Mouse (Mus musculus) neural tube, embryonic 14.5 days (tissue): Measurements from ENCODE around the gene Xcr1. TPM values are rescaled to one million over a fixed set of nuclear protein-coding genes. Genes with fewer than 3 reads are reported as not detected.

Source experiments
- ATAC-seq: fragments of 200-750 bp; cut with Nextera tagmentation; 2 replicates; pipeline ENCODE4 v1.8.0; 2017; ENCODE audit warnings: low read depth, mild to moderate bottlenecking, moderate TSS enrichment, moderate library complexity
- H3K27ac ChIP-seq: fragments of 300-500 bp; sonication (generic); 2 replicates; pipeline ENCODE4 v1.5.1; 2014; ENCODE audit warnings: low read depth, mild to moderate bottlenecking, control low read depth, low read length, moderate library complexity, mixed read lengths
- H3K27me3 ChIP-seq: fragments of 300-500 bp; sonication (generic); 2 replicates; pipeline ENCODE4 v1.6.1; 2014; ENCODE audit warnings: low read length; ENCODE audit not compliant: control insufficient read depth, insufficient read depth
- H3K36me3 ChIP-seq: fragments of 300-500 bp; sonication (generic); 2 replicates; pipeline ENCODE4 v1.6.1; 2014; ENCODE audit warnings: low read length, mixed read lengths; ENCODE audit not compliant: control insufficient read depth, insufficient read depth
- H3K4me1 ChIP-seq: fragments of 300-500 bp; sonication (generic); 2 replicates; pipeline ENCODE4 v1.6.1; 2014; ENCODE audit warnings: low read length; ENCODE audit not compliant: control insufficient read depth, insufficient read depth
- H3K4me2 ChIP-seq: fragments of 300-500 bp; sonication (generic); 2 replicates; pipeline ENCODE4 v1.6.1; 2014; ENCODE audit warnings: mild to moderate bottlenecking, low read depth, low read length, control low read depth
- H3K4me3 ChIP-seq: fragments of 300-500 bp; sonication (generic); 2 replicates; pipeline ENCODE4 v1.5.1; 2014; ENCODE audit warnings: low read depth, low read length, control low read depth, mixed read lengths
- H3K9ac ChIP-seq: fragments of 300-500 bp; sonication (generic); replicated peaks from 2 replicates; pipeline ENCODE4 v1.6.1; 2014; ENCODE audit warnings: low read depth, mild to moderate bottlenecking, control low read depth, low read length, mixed read lengths
- H3K9me3 ChIP-seq: fragments of 300-500 bp; sonication (generic); 2 replicates; pipeline ENCODE4 v1.6.1; 2016; ENCODE audit warnings: low read length; ENCODE audit not compliant: control insufficient read depth
- WGBS: fragments of 180-500 bp; shearing (Covaris S2); extraction: QIAGEN DNeasy Blood & Tissue Kit; methylation state at CpG from one replicate; pipeline ENCODE4 v1.1.7; 2014; 5-methylcytosine and 5-hydroxymethylcytosine counted together
- polyA plus RNA-seq: library from polyadenylated mRNA; unstranded; fragments of >200 nt; fragmentation: Nextera tagmentation; extraction: Ambion mirVana; gene quantifications from 2 replicates; pipeline ENCODE4 v1.2.1, GENCODE M21; 2014

Xcr1 gene
- polyA plus RNA-seq, 1 experiment from 2014 or later: 0.04 TPM

DNA sequence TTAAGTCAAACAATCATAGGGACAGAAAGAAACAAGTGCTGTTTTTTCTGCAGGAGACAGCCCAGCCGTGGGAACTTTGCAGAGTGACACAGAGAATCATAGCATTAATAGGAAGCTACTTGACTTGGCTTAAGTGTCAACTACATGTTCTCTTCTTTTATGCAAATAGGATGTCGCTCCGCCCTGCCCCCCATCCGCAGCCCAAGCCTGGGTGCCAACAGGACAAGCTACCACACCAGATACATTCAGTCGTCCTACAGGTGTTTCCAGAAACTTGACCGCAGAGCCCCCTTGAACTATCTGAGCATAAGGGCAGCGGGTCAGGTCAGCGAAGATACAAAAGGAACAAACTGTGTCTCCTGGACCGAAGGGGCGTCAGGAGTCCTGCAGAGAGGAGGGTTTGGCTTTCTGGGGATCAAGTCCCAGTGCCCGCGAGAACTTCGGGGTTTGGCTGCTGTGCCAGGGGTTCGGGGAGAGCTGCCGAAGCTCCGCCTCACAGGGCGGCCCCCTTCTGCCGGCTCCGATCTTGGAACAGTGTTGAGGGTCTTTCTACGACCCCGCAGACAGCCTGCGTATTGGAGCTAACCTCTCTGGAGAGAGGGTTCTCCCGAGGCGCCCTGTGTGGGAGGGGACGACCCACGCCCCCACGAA is 10.6 kb downstream of the Xcr1 start:
- no peaks in the 10 kb centered on the region for H3K36me3 ChIP-seq
- ATAC-seq: peak; percentile 5; the same call in 1 of the 2 replicates
- H3K27me3 ChIP-seq: no peaks in the 10 kb centered on the region
- H3K4me3 ChIP-seq: peak overlapping the region; percentile 51
- no peaks in the 10 kb centered on the region for H3K9me3 ChIP-seq
- H3K27ac ChIP-seq: peak overlapping the region; percentile 70
- H3K9ac ChIP-seq: peak overlapping the region; percentile 49
- 0 out of 2 replicates have a peak, but pooled peaks cover 5% of the 10 kb centered on the region for H3K4me1 ChIP-seq
- WGBS: under 1% methylated on average over 27 of the region's 27 CpGs
- peak overlapping the region; percentile 67 for H3K4me2 ChIP-seq

DNA sequence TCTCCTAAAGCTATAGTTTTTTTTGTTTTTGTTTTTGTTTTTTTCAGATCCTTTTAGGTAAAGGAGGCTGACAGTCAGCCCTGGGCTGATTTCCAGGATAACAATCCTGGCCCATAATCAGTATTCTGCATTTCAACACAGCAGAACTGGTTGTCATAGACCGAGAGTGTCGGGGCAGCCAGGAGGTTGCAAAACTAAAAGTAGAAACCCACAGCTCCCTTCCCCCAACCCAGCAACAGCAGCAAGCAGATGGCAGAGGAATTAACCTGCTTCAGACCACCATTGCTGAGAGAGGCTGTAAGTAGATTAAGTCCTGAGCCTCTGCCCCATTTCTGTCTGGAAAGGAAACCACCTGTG is 11.1 kb downstream of the Xcr1 start:
- no peaks in the 10 kb centered on the region for H3K9me3 ChIP-seq
- H3K4me3 ChIP-seq: peak overlapping the region; percentile 51
- 0 out of 2 replicates have a peak, but pooled peaks cover 5% of the 10 kb centered on the region for H3K4me1 ChIP-seq
- H3K9ac ChIP-seq: 0 out of 2 replicates have a peak overlapping the region, but pooled peaks have one; percentile 11
- H3K27me3 ChIP-seq: no peaks in the 10 kb centered on the region
- no peak overlapping the region for H3K27ac ChIP-seq
- 29% methylated on average over 2 of the region's 2 CpGs for WGBS
- ATAC-seq: no peak
- H3K4me2 ChIP-seq: peak overlapping the region; percentile 67
- H3K36me3 ChIP-seq: no peaks in the 10 kb centered on the region

DNA sequence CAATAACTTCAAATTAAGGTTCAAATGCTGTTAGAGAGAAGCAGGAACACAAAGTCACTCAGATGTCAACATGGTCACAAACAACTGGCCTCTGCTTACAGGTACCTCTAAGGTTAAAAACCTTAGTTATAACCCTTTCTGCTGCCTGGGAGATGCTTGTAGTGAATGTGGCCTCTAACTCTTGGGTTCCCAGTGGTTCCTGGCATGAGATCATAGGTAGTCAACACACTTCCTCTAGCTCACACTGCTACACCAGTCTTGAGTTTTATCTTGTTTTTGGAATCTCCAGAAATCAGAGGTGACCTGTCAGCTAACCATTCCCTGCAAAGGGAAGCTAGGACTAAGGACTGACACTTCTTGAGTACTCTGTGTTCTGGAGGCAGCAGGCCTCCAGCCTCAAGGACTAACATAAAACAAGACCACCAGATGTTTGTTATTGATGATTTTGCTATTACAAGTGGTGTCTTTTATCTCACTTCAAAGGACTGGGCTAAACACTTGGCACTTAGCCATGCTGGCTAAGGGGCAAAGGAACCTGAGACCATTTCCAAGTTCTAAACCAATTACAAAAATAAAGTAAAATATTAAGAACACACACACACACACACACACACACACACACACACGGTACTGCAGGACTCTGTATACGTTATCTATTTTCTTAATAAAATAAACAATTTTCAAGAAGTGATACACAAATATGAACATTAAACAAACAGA is 11.7 kb downstream of the Xcr1 start:
- Histone ChIP-seq H3K4me2 (no peak overlapping the region), H3K27me3 (no peaks in the 10 kb centered on the region), H3K4me3 (no peak overlapping the region), H3K9ac (no peak overlapping the region), H3K27ac (no peak overlapping the region), H3K4me1 (0 out of 2 replicates have a peak, but pooled peaks cover 5% of the 10 kb centered on the region), H3K9me3 (no peaks in the 10 kb centered on the region), H3K36me3 (no peaks in the 10 kb centered on the region)
- no peak for ATAC-seq
- 79% methylated on average over 2 of the region's 2 CpGs for whole genome bisulfite sequencing

DNA sequence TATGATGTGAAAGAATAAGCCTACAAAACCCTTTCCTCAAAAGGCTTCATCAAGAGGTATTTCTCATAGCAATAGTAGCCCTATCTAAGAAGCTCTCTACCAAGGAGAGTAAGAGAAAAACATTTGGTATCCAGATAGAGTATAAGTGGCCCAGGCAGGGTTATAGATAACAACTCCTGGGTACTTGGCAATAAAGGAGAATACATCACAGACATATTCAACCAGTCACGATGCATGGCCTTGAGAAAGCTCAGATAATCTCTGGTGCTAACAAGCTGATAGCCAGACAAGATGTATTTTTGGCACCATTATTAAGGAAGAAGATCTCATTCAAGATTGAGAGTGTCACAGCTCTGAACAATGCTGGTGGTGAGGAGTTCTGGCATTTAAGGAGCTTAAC is 15.3 kb downstream of the Xcr1 start:
- no peak overlapping the region for H3K27ac ChIP-seq
- H3K4me1 ChIP-seq: 0 out of 2 replicates have a peak, but pooled peaks cover 2% of the 10 kb centered on the region
- H3K9ac ChIP-seq: no peak overlapping the region
- 95% methylated on average over 1 of the region's 1 CpGs for WGBS
- H3K4me3 ChIP-seq: no peak overlapping the region
- no peaks in the 10 kb centered on the region for H3K9me3 ChIP-seq
- no peaks in the 10 kb centered on the region for H3K36me3 ChIP-seq
- no peaks in the 10 kb centered on the region for H3K27me3 ChIP-seq
- no peak overlapping the region for H3K4me2 ChIP-seq
- ATAC-seq: no peak

DNA sequence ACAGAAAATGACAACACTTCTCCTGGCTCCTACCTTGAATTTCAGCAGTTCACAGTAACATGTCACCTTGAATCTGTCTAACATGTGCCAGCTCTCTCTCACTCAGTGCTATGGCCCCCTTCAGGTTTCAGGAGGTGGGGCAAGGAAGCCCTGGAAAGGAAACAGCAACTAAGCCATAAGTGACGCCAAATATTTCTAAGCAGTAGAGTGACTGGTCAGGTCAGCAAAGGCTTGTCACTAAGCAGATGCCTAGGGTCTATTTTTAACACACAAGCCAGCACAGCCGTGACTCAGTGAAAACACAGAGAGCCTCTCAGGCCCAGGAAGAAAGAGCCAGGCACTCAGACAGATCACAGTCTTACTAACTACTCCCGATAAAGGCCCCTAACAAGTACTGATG is 16.7 kb downstream of the Xcr1 start:
- Histone ChIP-seq H3K27me3 (no peaks in the 10 kb centered on the region), H3K27ac (no peak overlapping the region), H3K4me3 (no peak overlapping the region), H3K9ac (no peak overlapping the region), H3K9me3 (no peaks in the 10 kb centered on the region), H3K36me3 (no peaks in the 10 kb centered on the region), H3K4me1 (no peaks in the 10 kb centered on the region), H3K4me2 (no peak overlapping the region)
- no peak for ATAC-seq
- WGBS: 81% methylated on average over 3 of the region's 3 CpGs

DNA sequence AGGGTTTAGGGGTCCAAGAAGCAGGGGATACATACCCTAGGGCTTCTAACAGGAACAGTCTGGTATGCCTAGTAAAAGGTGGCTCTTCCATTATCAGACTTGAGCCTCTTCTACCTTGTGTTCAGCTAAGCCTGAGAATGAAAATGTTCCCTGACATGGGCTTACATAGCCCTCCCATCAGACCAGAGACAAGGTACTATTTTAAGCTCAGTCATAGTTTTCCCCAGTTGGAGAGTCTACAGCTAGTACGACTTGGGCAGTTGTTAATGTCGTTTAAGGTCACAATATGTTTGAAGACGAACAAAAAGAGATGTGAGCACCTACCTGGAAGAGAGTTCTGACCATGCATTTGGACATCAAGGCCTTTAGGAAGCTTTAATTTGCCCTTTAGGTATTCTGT is 17.4 kb downstream of the Xcr1 start:
- 86% methylated on average over 3 of the region's 3 CpGs for WGBS
- Histone ChIP-seq H3K27ac (no peak overlapping the region), H3K4me3 (no peak overlapping the region), H3K36me3 (no peaks in the 10 kb centered on the region), H3K27me3 (no peaks in the 10 kb centered on the region), H3K9ac (no peak overlapping the region), H3K9me3 (no peaks in the 10 kb centered on the region), H3K4me2 (no peak overlapping the region), H3K4me1 (no peaks in the 10 kb centered on the region)
- ATAC-seq: no peak

DNA sequence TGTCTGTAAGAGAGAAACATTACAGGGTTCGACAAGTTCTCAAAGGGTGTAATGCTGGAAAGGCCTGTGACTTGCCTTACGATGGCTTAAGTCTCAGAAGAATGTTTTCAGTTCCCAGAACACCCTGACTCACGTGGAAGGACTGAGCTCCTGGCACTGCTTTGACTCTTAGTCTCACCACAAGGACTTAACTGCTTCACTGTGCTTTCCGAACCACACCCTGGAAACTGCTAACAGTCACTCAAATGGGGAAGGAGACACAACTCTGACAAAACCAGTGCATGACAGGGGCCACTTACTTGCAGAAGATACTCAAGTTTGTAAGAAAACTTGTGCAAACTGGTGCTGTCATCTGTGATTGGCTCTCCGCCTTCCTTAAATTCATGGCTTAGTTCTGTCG is 21.6 kb downstream of the Xcr1 start:
- Histone ChIP-seq H3K9me3 (no peaks in the 10 kb centered on the region), H3K27me3 (no peaks in the 10 kb centered on the region), H3K36me3 (peaks cover 7% of the 10 kb centered on the region), H3K4me2 (no peak overlapping the region), H3K4me1 (no peaks in the 10 kb centered on the region), H3K9ac (no peak overlapping the region), H3K4me3 (no peak overlapping the region), H3K27ac (no peak overlapping the region)
- 96% methylated on average over 6 of the region's 6 CpGs for WGBS
- no peak for ATAC-seq

DNA sequence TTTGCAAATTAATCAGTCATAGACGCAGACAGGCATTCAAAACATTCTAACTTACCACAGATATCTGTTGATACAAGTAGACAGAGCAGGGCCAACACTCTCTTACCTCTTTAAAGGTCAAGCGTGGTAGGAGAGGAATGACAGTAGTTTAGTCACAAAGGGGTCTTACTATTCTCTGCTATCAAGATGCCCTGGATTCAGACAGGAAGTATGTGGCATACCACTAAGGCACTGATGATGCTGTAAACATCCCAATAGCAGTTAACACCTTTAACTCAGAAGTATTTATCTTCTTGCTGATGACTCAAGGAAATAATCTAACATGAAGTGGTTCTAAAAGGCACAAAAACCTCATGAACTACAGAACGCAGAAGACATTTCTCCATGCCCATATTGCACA is 26.0 kb downstream of the Xcr1 start:
- Histone ChIP-seq H3K27me3 (no peaks in the 10 kb centered on the region), H3K36me3 (peaks cover 7% of the 10 kb centered on the region), H3K4me3 (no peak overlapping the region), H3K27ac (no peak overlapping the region), H3K4me2 (no peak overlapping the region), H3K9ac (no peak overlapping the region), H3K9me3 (no peaks in the 10 kb centered on the region), H3K4me1 (no peaks in the 10 kb centered on the region)
- WGBS: 94% methylated on average over 3 of the region's 3 CpGs
- ATAC-seq: no peak

DNA sequence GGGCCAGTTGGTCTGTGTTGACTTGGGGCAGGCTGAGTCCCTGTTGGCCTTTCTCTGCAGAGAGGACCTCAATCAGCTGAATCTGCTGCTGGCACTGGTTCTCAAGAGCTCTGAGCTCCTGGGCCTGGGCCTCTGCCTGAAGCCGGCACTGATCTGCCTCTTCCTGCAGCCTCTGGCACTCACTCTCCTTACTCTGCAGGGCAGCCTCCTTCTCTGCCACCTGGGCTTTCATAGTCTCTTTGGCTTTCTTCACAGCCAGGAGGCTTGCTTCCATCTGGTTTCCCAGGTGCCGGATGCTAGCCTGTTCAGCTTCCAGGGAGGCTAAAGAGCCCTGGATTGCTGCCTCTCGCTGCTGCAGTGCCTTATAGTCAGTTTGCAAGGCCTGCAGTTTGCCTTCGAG is 32.9 kb downstream of the Xcr1 start:
- H3K4me3 ChIP-seq: no peak overlapping the region
- H3K27me3 ChIP-seq: no peaks in the 10 kb centered on the region
- no peak for ATAC-seq
- 94% methylated on average over 4 of the region's 4 CpGs for WGBS
- H3K36me3 ChIP-seq: peaks cover 17% of the 10 kb centered on the region
- H3K9me3 ChIP-seq: no peaks in the 10 kb centered on the region
- no peak overlapping the region for H3K4me2 ChIP-seq
- no peaks in the 10 kb centered on the region for H3K4me1 ChIP-seq
- no peak overlapping the region for H3K9ac ChIP-seq
- H3K27ac ChIP-seq: no peak overlapping the region
